Mouse (Mus musculus): ENCODE data around the gene Wdr45b. TPM values are rescaled to one million over a fixed set of nuclear protein-coding genes. Genes with fewer than 3 reads are reported as not detected.
A peak's percentile ranks its signal among the peaks of the same experiment; 100 is the strongest.

Wdr45b gene
- 47.0 and 47.9 TPM in 2 replicates for polyA plus RNA-seq (2015; fragmentation: Nextera tagmentation; extraction: Ambion mirVana)

DNA sequence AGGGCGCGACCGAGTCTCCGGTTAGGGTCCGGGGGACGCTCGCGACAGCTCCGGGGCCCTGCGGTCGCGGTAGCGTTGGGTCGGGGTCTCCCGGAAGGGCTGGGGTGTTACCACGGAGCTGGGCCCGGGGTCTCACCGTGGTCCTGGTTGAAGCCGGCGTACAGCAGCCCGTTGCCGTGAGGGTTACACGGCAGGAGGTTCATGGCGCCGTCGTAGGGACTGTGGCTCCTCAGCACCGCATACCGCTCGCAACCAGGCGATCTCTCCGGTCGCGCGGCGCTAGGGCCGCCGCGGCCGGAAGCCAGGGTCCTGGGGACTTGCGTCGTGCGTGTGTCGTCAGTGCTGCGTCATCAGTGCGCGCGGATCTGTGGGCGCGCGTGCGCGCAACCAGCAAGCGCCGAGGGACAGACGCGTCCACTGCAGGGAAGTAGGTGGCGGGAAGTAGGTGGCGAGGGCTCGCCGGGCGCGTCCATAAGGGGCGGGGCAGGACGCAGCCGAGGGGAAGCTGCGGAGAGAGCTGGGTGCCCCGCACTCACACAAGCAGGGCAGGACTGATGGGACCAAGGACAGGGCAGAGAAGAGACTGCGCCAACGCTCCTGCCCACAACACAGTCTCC is at the start of gene Wdr45b:
TSS of gene Wdr45b (minus strand) at position 355 of the 617 bp plus-strand sequence.
- H3K4me3 ChIP-seq (ENCODE audit: low read depth, low read length) = peak within 1 kb of the TSS; percentile 93

GRCm38 (mm10) chr11:121392405-121392804 is 38.2 kb upstream of the Wdr45b start:
- ATAC-seq = no peak
- Histone ChIP-seq H3K4me1 (replicated peaks; ENCODE audit: control insufficient read depth, insufficient read depth, low read length) (no peaks in the 10 kb centered on the region), H3K36me3 (ENCODE audit: control insufficient read depth, insufficient read depth) (no peaks in the 10 kb centered on the region), H3K4me2 (replicated peaks; ENCODE audit: low read depth) (no peak overlapping the region), H3K9me3 (ENCODE audit: control insufficient read depth) (no peaks in the 10 kb centered on the region), H3K9ac (ENCODE audit: low read depth, low read length) (no peak overlapping the region), H3K27me3 (replicated peaks; ENCODE audit: control insufficient read depth, insufficient read depth, low read length) (no peaks in the 10 kb centered on the region), H3K4me3 (ENCODE audit: low read depth, low read length) (no peak overlapping the region), H3K27ac (ENCODE audit: low read depth, low read length) (no peak overlapping the region)
- no peak for TF ChIP-seq CTCF (IDR thresholded peaks at IDR 0.05; ENCODE audit: low read depth)
- 80% methylated on average over 3 of the region's 3 CpGs for whole genome bisulfite sequencing

More for the DNA sequence above, at the start of gene Wdr45b:
- Histone ChIP-seq H3K4me2 (replicated peaks; ENCODE audit: low read depth) (peak within 1 kb of the TSS; percentile 71), H3K9me3 (ENCODE audit: control insufficient read depth) (no peaks in the 10 kb centered on the region), H3K9ac (ENCODE audit: low read depth, low read length) (peak within 1 kb of the TSS; percentile 96), H3K4me1 (replicated peaks; ENCODE audit: control insufficient read depth, insufficient read depth, low read length) (peaks cover 9% of the 10 kb centered on the region; the same call in 1 of the 2 replicates), H3K27me3 (replicated peaks; ENCODE audit: control insufficient read depth, insufficient read depth, low read length) (no peaks in the 10 kb centered on the region), H3K27ac (ENCODE audit: low read depth, low read length) (peak within 1 kb of the TSS; percentile 90), H3K36me3 (ENCODE audit: control insufficient read depth, insufficient read depth) (no peaks in the 10 kb centered on the region)
- under 1% methylated on average over 56 of the region's 69 CpGs for WGBS
- no peak for TF ChIP-seq CTCF (IDR thresholded peaks at IDR 0.05; ENCODE audit: low read depth)
- ATAC-seq = peak; percentile 98

- no peaks in the 10 kb centered on the region for H3K4me1 ChIP-seq (replicated peaks; ENCODE audit: control insufficient read depth, insufficient read depth, low read length)
- H3K27me3 ChIP-seq (replicated peaks; ENCODE audit: control insufficient read depth, insufficient read depth, low read length) = no peaks in the 10 kb centered on the region
- H3K27ac ChIP-seq (ENCODE audit: low read depth, low read length) = no peak overlapping the region
- no peaks in the 10 kb centered on the region for H3K36me3 ChIP-seq (ENCODE audit: control insufficient read depth, insufficient read depth)
- no peak overlapping the region for H3K4me3 ChIP-seq (ENCODE audit: low read depth, low read length)
- ATAC-seq = no peak
- H3K9me3 ChIP-seq (ENCODE audit: control insufficient read depth) = no peaks in the 10 kb centered on the region
- no peak for TF ChIP-seq CTCF (IDR thresholded peaks at IDR 0.05; ENCODE audit: low read depth)
- no peak overlapping the region for H3K9ac ChIP-seq (ENCODE audit: low read depth, low read length)
- WGBS = 64% methylated on average over 3 of the region's 3 CpGs
- H3K4me2 ChIP-seq (replicated peaks; ENCODE audit: low read depth) = no peak overlapping the region
These were observed 36.5 kb upstream of the Wdr45b start for GRCm38 (mm10) chr11:121390793-121391192.

DNA sequence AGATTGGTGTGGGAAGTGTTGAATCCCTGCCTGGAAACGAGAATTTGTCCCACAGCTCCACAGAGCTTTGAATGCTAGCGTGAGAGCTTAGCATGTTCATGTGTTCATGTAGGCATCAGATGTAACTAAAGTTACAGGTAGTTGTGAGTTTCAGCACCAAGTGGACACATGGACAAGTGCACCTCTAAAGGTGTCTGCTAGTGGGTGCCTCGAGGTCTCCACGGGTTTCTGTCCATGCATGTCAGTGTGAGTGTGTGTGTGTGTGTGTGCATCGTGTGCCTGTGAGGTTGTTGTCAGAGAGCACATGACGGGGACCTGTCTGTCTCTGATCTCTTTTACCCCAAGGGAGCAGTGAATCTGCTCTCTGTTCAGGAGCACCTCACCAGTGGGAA is 34.3 kb upstream of the Wdr45b start:
- peak; percentile 50 for ATAC-seq
- WGBS = 10% methylated on average over 6 of the region's 6 CpGs

DNA sequence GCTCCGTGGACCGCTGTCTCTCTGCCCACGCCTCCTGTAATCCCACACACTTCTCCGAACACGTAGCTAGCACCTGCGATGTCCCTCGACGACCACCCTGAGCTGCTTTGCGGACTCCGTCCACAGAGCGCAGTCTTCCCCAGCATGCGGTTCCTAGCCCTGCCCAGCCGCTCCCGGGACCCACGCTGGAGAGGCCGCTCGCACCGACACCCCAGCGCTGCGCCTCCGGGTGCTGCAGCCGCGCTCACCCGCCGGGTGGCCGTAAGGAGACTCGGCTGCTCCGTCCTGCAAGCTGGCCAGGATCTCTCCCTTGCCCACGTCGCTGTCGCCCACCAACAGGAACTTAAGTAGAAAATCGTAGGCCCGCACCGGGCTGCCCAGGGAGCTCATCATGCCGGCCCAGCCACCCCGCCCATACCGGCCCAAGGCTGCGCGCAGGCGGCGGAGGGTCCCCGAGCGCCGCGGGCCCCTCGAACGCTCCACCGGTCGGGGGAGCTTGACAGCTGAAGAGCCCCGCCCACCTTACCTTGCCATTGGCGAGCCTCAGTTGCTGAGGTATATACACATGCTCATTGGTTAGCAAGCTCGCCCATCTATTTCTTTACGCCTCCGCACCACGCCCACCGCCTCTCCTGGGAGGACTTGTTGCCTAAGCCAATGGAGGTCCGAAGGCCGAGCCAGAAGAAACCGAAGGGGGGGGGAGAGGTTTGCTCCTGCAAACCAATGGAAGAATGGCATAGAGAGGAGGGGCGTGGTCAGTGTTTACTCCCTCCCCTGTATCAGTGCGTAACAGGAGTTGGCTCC is 33.7 kb upstream of the Wdr45b start, which contains the start of gene Rab40b:
TSS of gene Rab40b (minus strand) at position 502 of the 804 bp plus-strand sequence.
- Histone ChIP-seq H3K9me3 (ENCODE audit: control insufficient read depth) (no peaks in the 10 kb centered on the region), H3K36me3 (ENCODE audit: control insufficient read depth, insufficient read depth) (no peaks in the 10 kb centered on the region), H3K27ac (ENCODE audit: low read depth, low read length) (no peak within 1 kb of the TSS; the same call in 1 of the 2 replicates), H3K27me3 (replicated peaks; ENCODE audit: control insufficient read depth, insufficient read depth, low read length) (no peaks in the 10 kb centered on the region), H3K4me2 (replicated peaks; ENCODE audit: low read depth) (peak within 1 kb of the TSS; percentile 95), H3K4me3 (ENCODE audit: low read depth, low read length) (peak within 1 kb of the TSS; percentile 67), H3K9ac (ENCODE audit: low read depth, low read length) (peak within 1 kb of the TSS; percentile 45), H3K4me1 (replicated peaks; ENCODE audit: control insufficient read depth, insufficient read depth, low read length) (no peaks in the 10 kb centered on the region)
- ATAC-seq = peak; percentile 99
- peak; percentile 8; the same call in 1 of the 2 replicates for TF ChIP-seq CTCF (IDR thresholded peaks at IDR 0.05; ENCODE audit: low read depth)
- under 1% methylated on average over 61 of the region's 61 CpGs for WGBS

More for the DNA sequence above, 34.3 kb upstream of the Wdr45b start:
- no peak overlapping the region for H3K27ac ChIP-seq (ENCODE audit: low read depth, low read length)
- H3K27me3 ChIP-seq (replicated peaks; ENCODE audit: control insufficient read depth, insufficient read depth, low read length) = no peaks in the 10 kb centered on the region
- peak overlapping the region; percentile 95 for H3K4me2 ChIP-seq (replicated peaks; ENCODE audit: low read depth)
- no peak for TF ChIP-seq CTCF (IDR thresholded peaks at IDR 0.05; ENCODE audit: low read depth)
- no peaks in the 10 kb centered on the region for H3K36me3 ChIP-seq (ENCODE audit: control insufficient read depth, insufficient read depth)
- no peaks in the 10 kb centered on the region for H3K9me3 ChIP-seq (ENCODE audit: control insufficient read depth)
- H3K4me1 ChIP-seq (replicated peaks; ENCODE audit: control insufficient read depth, insufficient read depth, low read length) = no peaks in the 10 kb centered on the region
- peak overlapping the region; percentile 67 for H3K4me3 ChIP-seq (ENCODE audit: low read depth, low read length)
- H3K9ac ChIP-seq (ENCODE audit: low read depth, low read length) = no peak overlapping the region

GRCm38 (mm10) chr11:121380294-121380693 is 26.0 kb upstream of the Wdr45b start:
- no peak overlapping the region for H3K4me2 ChIP-seq (replicated peaks; ENCODE audit: low read depth)
- no peak overlapping the region for H3K27ac ChIP-seq (ENCODE audit: low read depth, low read length)
- ATAC-seq = no peak
- H3K4me1 ChIP-seq (replicated peaks; ENCODE audit: control insufficient read depth, insufficient read depth, low read length) = no peaks in the 10 kb centered on the region
- H3K9me3 ChIP-seq (ENCODE audit: control insufficient read depth) = no peaks in the 10 kb centered on the region
- no peaks in the 10 kb centered on the region for H3K36me3 ChIP-seq (ENCODE audit: control insufficient read depth, insufficient read depth)
- H3K9ac ChIP-seq (ENCODE audit: low read depth, low read length) = no peak overlapping the region
- H3K4me3 ChIP-seq (ENCODE audit: low read depth, low read length) = no peak overlapping the region
- H3K27me3 ChIP-seq (replicated peaks; ENCODE audit: control insufficient read depth, insufficient read depth, low read length) = no peaks in the 10 kb centered on the region
- no peak for TF ChIP-seq CTCF (IDR thresholded peaks at IDR 0.05; ENCODE audit: low read depth)
- WGBS = 64% methylated on average over 6 of the region's 6 CpGs

Data from intestine, postnatal 0 days (tissue).